Mouse (Mus musculus) cerebellum, postnatal 25 days (tissue): ENCODE results near the gene Pim2.
A peak's percentile ranks its signal among the peaks of the same experiment; 100 is the strongest.
"Not testable (repeated sequence)": the region's sequence is repeated elsewhere in the genome, so short reads cannot be mapped to it uniquely, and the experiment has no call there.

Experiments used
- DNase-seq, 2 experiments: peaks; one replicate each; pipeline ENCODE4 v3.0.0; 2021; ENCODE audit warnings: mixed read lengths in 2 of 2

Gene Pim2

DNA sequence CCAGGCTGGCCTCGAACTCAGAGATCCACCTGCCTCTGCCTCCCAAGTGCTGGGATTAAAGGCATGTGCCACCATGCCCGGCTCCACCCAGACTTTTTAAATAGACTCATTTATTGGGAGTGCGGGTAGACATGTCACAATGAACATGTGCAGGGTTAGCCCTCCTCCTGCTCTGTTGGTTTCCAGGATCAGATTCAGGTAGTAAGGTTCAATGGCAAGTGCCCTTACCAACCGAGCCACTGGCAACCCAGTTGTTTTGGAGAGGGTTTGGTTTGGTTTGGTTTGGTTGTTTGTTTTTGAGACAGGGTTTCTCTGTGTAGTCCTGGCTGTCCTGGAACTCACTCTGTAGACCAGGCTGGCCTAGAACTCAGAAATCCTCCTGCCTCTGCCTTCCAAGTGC is 31.2 kb downstream of the Pim2 start, which contains the start of gene Gm10490:
Gene Gm10490, plus strand, starts transcription at position 301 of the 400 bp plus-strand sequence.
- DNase-seq = not testable (repeated sequence)

DNA sequence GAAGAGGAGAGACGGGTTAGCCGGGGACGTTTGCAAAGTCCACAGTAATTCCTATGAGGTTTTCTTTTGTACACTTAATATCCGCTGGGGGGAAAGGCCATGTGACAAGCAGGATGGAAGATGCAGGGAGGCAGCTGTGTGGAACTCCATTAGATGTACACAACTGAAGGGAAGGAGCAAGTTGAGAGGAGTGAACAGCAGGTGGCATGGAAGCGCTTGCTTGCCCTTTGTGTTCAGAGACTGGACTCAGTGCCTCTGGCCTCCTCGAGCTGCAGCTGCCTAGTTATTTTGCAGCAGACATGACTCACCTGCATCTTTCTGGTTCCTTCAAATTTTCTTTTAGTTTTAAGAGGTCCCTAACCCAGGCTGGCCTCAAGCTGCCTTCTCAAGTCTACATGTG is 32.4 kb downstream of the Pim2 start:
- DNase-seq = no peak

DNA sequence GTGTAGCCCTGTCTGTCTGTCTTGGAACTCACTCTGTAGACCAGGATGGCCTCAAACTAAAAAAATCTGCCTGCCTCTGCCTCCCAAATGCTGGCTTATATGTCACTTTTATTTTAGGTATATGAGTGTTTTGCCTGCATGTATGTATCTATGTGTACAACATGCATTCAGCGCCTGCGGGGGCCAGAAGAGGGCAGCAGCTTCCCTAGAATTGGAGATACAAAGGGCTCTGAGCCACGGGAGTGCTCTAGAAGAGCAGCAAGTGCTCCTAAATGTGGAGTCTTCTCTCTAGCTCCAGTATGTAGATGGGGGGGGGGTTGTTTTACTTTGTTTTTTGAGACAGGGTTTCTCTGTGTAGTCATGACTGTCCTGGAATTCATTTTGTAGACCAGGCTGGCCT is 37.6 kb downstream of the Pim2 start:
- DNase-seq = peak; percentile 47 to 55

DNA sequence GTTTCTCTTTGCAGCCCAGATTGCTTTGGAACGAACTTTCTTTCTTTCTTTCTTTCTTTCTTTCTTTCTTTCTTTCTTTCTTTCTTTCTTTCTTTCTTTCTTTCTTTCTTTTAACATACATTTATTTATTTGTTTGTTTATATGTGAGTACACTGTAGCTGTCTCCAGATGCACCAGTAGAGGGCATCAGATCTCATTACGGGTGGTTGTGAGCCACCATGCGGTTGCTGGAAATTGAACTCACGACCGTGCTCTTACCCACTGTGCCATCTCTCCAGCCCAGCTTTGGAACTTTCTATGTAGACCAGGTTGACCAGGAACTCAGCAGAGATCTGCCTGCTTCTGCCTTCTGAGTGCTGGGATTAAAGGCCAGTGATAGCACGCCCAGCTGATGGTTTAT is 39.9 kb downstream of the Pim2 start:
- not testable (repeated sequence) for DNase-seq

DNA sequence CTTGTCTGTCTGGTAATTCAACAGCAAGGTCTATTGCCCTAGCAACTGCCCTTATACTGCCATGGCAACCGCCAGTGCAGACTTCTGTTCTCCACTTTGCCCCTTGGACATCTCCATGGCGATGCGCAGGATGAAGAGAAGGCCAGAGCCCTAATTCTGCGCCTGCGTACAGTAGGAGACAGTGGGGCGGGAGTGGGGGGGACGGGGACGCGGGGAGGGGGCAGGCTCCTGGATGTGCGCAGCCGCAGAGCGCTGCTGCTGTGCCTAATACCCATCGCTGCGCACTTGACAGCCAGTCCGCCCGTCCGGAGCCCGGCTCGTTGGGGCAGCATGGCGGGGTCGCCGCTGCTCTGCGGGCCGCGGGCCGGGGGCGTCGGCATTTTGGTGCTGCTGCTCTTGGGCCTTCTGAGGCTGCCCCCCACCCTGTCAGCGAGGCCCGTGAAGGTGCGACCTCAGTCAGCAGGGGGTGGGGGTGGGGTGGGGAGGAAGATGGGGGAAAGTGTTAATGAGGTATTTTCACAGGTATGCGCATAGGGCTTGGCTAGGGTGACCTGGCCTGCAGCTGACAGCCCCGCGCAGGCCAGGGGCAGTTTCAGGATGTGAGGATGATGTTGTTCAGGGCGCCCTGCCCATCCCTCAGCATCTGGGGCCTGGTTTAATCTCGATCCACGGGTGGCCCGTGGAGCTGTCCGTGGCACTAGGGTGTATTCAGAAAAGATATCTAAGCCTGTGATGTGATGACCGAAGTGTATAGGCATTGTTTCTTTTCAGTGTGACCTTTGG is 41.7 kb downstream of the Pim2 start, which contains the start of gene Pcsk1n:
Gene Pcsk1n, plus strand, starts transcription at position 222 of the 783 bp plus-strand sequence.
- peak; percentile 71 to 82 for DNase-seq

DNA sequence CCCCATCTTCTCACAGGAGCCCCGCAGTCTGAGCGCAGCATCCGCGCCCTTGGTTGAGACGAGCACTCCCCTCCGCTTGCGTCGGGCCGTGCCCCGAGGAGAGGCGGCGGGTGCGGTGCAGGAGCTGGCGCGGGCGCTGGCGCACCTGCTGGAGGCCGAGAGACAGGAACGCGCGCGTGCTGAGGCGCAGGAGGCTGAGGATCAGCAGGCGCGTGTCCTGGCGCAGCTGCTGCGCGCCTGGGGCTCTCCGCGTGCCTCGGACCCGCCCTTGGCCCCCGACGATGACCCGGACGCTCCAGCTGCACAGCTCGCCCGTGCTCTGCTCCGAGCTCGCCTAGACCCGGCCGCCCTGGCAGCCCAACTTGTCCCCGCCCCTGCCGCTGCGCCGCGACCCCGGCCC is 44.0 kb downstream of the Pim2 start:
- DNase-seq = peak; percentile 42 to 63

DNA sequence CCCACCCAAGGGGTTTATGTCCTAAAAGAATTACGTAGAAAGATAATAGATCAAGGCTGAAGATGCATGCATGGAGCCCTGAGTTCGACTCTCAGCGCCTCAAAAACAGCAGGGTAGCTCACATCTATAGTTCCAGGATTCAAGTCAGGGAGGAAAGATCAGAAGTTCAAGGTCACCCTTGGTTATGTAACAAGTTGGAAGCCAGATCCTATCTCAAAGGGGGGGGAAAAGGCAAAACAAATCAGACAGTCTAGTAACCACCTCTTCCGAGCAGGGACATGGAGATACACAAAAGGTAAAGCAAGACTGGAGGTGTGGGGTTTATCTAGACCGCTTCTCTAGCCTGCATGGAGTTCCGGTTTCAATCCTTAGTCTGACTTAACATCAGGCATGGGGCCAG is 48.2 kb downstream of the Pim2 start:
- DNase-seq = no peak

DNA sequence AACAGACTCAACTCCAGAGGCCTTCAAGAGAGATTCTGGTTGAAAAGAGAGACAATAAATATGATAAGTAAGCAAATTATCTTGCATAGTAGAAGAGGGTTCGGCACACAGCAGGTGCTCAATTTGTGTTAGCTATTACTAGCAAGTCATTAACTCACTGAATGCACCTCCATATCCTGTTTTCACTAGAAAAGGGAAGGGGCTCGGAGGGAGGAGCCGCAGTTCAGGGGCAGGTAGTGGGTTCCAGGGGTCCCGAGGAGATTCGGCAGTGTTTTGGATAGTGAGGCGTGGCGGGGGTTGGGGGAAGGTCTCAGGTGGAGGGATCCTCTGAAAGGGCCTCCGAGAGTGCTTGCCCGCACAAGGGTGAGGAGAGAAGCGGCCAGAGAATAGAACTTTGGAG is 49.1 kb downstream of the Pim2 start:
- DNase-seq = no peak

DNA sequence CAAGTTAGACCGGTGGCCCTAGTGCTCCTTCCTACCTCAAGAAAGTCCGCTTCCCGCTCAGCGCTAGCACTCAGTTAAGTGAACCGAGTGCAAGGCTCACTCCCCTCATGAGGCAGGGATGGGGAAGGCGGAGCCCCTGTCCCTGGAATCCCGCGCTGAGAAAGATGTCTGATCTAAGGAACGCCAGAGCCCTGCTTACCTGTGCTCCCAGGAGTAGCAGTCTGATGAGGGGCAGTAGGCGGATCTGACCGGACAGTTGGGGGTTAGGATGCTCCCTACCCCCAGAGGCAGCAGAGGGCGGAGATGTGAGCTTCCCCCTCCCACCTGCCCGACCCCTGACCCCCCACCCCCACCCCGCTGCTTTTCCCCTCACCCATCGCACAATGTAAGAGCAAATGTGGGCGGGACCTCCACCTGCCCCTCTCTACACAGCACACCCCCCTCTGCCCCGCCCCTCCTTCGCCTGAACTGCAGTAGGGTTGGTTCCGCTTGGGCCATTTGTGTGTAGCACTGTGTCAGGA is 50.3 kb downstream of the Pim2 start, which contains the start of gene Eras:
Gene Eras, minus strand, starts transcription at position 338 of the 521 bp plus-strand sequence.
- no peak for DNase-seq
